28 mouse cellular contexts compared by ENCODE assay signal in genomic region chr5:30126756-30127155, GRCm38 (mm10). TPM values are rescaled to one million over a fixed set of nuclear protein-coding genes. Genes with fewer than 3 reads are reported as not detected.
DNase-seq lines count a peak whose midpoint lies in the region; ATAC-seq lines count a peak whose summit lies in the region.
"Had no signal": no experiment of that assay in that cellular context is flagged by ENCODE, and none has a peak within 500 bp of the region (broad histone marks: within the 10 kb centered on the region; RNA-seq: fewer than 3 reads in every experiment).

No protein-coding gene starts in this region.

- 87% methylated on average over 7 of the region's 7 CpGs for WGBS in neural tube, embryonic 15.5 days
- WGBS in kidney, embryonic 16.5 days, result 81% methylated on average over 7 of the region's 7 CpGs
- WGBS in midbrain, embryonic 15.5 days, result 90% methylated on average over 7 of the region's 7 CpGs

- H3K27me3 ChIP-seq in neural tube, embryonic 15.5 days (replicated peaks), result no peaks in the 10 kb centered on the region
- H3K27me3 ChIP-seq in kidney, embryonic 16.5 days (ENCODE audit: insufficient read depth, low read length), result no peaks in the 10 kb centered on the region
- no peaks in the 10 kb centered on the region for H3K27me3 ChIP-seq in midbrain, embryonic 15.5 days (replicated peaks)
- H3K27me3 ChIP-seq: heart, embryonic 15.5 days had no signal

- H3K4me1 ChIP-seq in neural tube, embryonic 15.5 days, result 0 out of 2 replicates have a peak, but pooled peaks cover 2% of the 10 kb centered on the region
- H3K4me1 ChIP-seq in kidney, embryonic 16.5 days (ENCODE audit: insufficient read depth, low read length), result no peaks in the 10 kb centered on the region
- no peaks in the 10 kb centered on the region for H3K4me1 ChIP-seq in midbrain, embryonic 15.5 days
- H3K4me1 ChIP-seq: heart, embryonic 15.5 days had no signal

- peak; percentile 25; the same call in 1 of the 2 replicates for ATAC-seq in neural tube, embryonic 15.5 days (ENCODE audit: low FRiP score)
- no peak for ATAC-seq in kidney, embryonic 16.5 days (ENCODE audit: low FRiP score, low TSS enrichment)
- ATAC-seq in midbrain, embryonic 15.5 days (replicated peaks), result no peak
- ATAC-seq: forebrain, postnatal 0 days; hindbrain, embryonic 16.5 days; midbrain, embryonic 16.5 days had no signal

- peaks cover 83% of the 10 kb centered on the region for H3K36me3 ChIP-seq in neural tube, embryonic 15.5 days
- peaks cover 81% of the 10 kb centered on the region for H3K36me3 ChIP-seq in kidney, embryonic 16.5 days (ENCODE audit: insufficient read depth, low read length)
- peaks cover 69% of the 10 kb centered on the region for H3K36me3 ChIP-seq in midbrain, embryonic 15.5 days (replicated peaks)

- H3K4me2 ChIP-seq in neural tube, embryonic 15.5 days, result no peak overlapping the region
- H3K4me2 ChIP-seq in kidney, embryonic 16.5 days (replicated peaks; ENCODE audit: low read depth, low read length), result no peak overlapping the region
- no peak overlapping the region for H3K4me2 ChIP-seq in midbrain, embryonic 15.5 days
- H3K4me2 ChIP-seq: heart, embryonic 15.5 days had no signal

- no peak overlapping the region for H3K9ac ChIP-seq in neural tube, embryonic 15.5 days (replicated peaks)
- no peak overlapping the region for H3K9ac ChIP-seq in kidney, embryonic 16.5 days (replicated peaks; ENCODE audit: low read length)
- no peak overlapping the region for H3K9ac ChIP-seq in midbrain, embryonic 15.5 days
- H3K9ac ChIP-seq: forebrain, postnatal 0 days; heart, embryonic 15.5 days; liver, postnatal 0 days had no signal

- DNase-seq in adrenal gland, adult (ENCODE audit: inconsistent age in 2 of 2, low spot score in 1 of 2), result peak; percentile 73 to 82
- DNase-seq in adrenal gland, adult 18-20 months (ENCODE audit: low spot score in 2 of 2), result no peak
- no peak for DNase-seq in neural tube, embryonic 10.5 days (ENCODE audit: extremely low spot score, low spot score)
- peak; percentile 61 to 66 for DNase-seq in adrenal gland, postnatal 36 days
- no peak for DNase-seq in lung, postnatal 14 days
- DNase-seq: cerebellum, adult 11-12 months; cerebellum, postnatal 14 days; embryo, embryonic 11 days; forebrain, postnatal 0 days; heart, postnatal 4 days; kidney, adult 11 months; liver, postnatal 0 days; lung, postnatal 10 days; retina, postnatal 1 day; thymus, postnatal 25 days had no signal

- no peak overlapping the region for H3K4me3 ChIP-seq in neural tube, embryonic 15.5 days (replicated peaks)
- H3K4me3 ChIP-seq in kidney, embryonic 16.5 days (ENCODE audit: low read length), result no peak overlapping the region
- H3K4me3 ChIP-seq in midbrain, embryonic 15.5 days, result no peak overlapping the region
- H3K4me3 ChIP-seq: heart, embryonic 15.5 days had no signal

- no peak overlapping the region for H3K27ac ChIP-seq in neural tube, embryonic 15.5 days (replicated peaks)
- H3K27ac ChIP-seq in kidney, embryonic 16.5 days (ENCODE audit: low read length), result no peak overlapping the region
- no peak overlapping the region for H3K27ac ChIP-seq in midbrain, embryonic 15.5 days
- H3K27ac ChIP-seq: heart, embryonic 15.5 days; kidney, postnatal 0 days had no signal

- no peaks in the 10 kb centered on the region for H3K9me3 ChIP-seq in neural tube, embryonic 15.5 days (replicated peaks)
- H3K9me3 ChIP-seq in kidney, embryonic 16.5 days (ENCODE audit: low read length), result no peaks in the 10 kb centered on the region
- H3K9me3 ChIP-seq in midbrain, embryonic 15.5 days, result no peaks in the 10 kb centered on the region
- H3K9me3 ChIP-seq: heart, embryonic 15.5 days had no signal

RNA-seq across cellular contexts. Expression of gene 3110082J24Rik, which starts 20.9 kb away (rescaled TPM):
- total RNA-seq in adrenal gland, adult 18-20 months (2021), result not detected
- polyA plus RNA-seq in neural tube, embryonic 15.5 days (2015; fragmentation: Nextera tagmentation; extraction: Ambion mirVana), result 1.8 and 3.1 TPM in 2 replicates
- total RNA-seq in adrenal gland, postnatal 36 days (2021), result not detected
- not detected in 2 replicates for polyA plus RNA-seq in kidney, embryonic 16.5 days (2015; fragmentation: Nextera tagmentation; extraction: Ambion mirVana)
- polyA plus RNA-seq in midbrain, embryonic 15.5 days (2015; fragmentation: Nextera tagmentation; extraction: Ambion mirVana), result 3.1 and 3.9 TPM in 2 replicates
- total RNA-seq: gastrocnemius, adult 18-20 months; granulocyte monocyte progenitor cell, adult 5-6 weeks; heart, postnatal 4 days; liver, adult 2 months; megakaryocyte, adult 5-6 weeks had no signal
- polyA plus RNA-seq: embryonic facial prominence, embryonic 14.5 days; heart, embryonic 15.5 days; kidney, postnatal 0 days; liver, adult 2 months; liver, postnatal 0 days; testis, adult 2 months had no signal

RNA-seq across cellular contexts. Expression of gene Garem2, which starts 21.8 kb away (rescaled TPM):
- not detected for total RNA-seq in adrenal gland, adult 18-20 months (2021)
- polyA plus RNA-seq in neural tube, embryonic 15.5 days (2015; fragmentation: Nextera tagmentation; extraction: Ambion mirVana), result 8.2 and 9.6 TPM in 2 replicates
- total RNA-seq in adrenal gland, postnatal 36 days (2021), result not detected
- 0.52 and 0.75 TPM in 2 replicates for polyA plus RNA-seq in kidney, embryonic 16.5 days (2015; fragmentation: Nextera tagmentation; extraction: Ambion mirVana)
- 10.4 and 13.6 TPM in 2 replicates for polyA plus RNA-seq in midbrain, embryonic 15.5 days (2015; fragmentation: Nextera tagmentation; extraction: Ambion mirVana)
- total RNA-seq: gastrocnemius, adult 18-20 months; granulocyte monocyte progenitor cell, adult 5-6 weeks; liver, adult 2 months; megakaryocyte, adult 5-6 weeks had no signal
- polyA plus RNA-seq: liver, adult 2 months had no signal

RNA-seq across cellular contexts. Expression of gene Hadha, which starts 28.2 kb away (rescaled TPM):
- 100 to 1,000 TPM; 527 to 755 TPM for total RNA-seq in adrenal gland, adult 18-20 months (2021)
- polyA plus RNA-seq in neural tube, embryonic 15.5 days (2015; fragmentation: Nextera tagmentation; extraction: Ambion mirVana), result 67.2 and 89.6 TPM in 2 replicates
- 100 to 1,000 TPM; 505 to 525 TPM for total RNA-seq in adrenal gland, postnatal 36 days (2021)
- polyA plus RNA-seq in kidney, embryonic 16.5 days (2015; fragmentation: Nextera tagmentation; extraction: Ambion mirVana), result 170 and 179 TPM in 2 replicates
- 69.3 and 69.9 TPM in 2 replicates for polyA plus RNA-seq in midbrain, embryonic 15.5 days (2015; fragmentation: Nextera tagmentation; extraction: Ambion mirVana)

RNA-seq across cellular contexts. Expression of gene Hadhb, which starts 28.3 kb away (rescaled TPM):
- 1,000 to 10,000 TPM in 1 of 2 experiments, 100 to 1,000 TPM in 1; 969 to 1,652 TPM for total RNA-seq in adrenal gland, adult 18-20 months (2021)
- 57.5 and 86.0 TPM in 2 replicates for polyA plus RNA-seq in neural tube, embryonic 15.5 days (2015; fragmentation: Nextera tagmentation; extraction: Ambion mirVana)
- total RNA-seq in adrenal gland, postnatal 36 days (2021), result 100 to 1,000 TPM; 827 to 996 TPM
- 169 and 194 TPM in 2 replicates for polyA plus RNA-seq in kidney, embryonic 16.5 days (2015; fragmentation: Nextera tagmentation; extraction: Ambion mirVana)
- polyA plus RNA-seq in midbrain, embryonic 15.5 days (2015; fragmentation: Nextera tagmentation; extraction: Ambion mirVana), result 49.6 and 55.7 TPM in 2 replicates

RNA-seq across cellular contexts. Expression of gene Tyms, which starts 53.3 kb away (rescaled TPM):
- 10 to 100 TPM; 13.7 to 13.9 TPM for total RNA-seq in adrenal gland, adult 18-20 months (2021)
- polyA plus RNA-seq in neural tube, embryonic 15.5 days (2015; fragmentation: Nextera tagmentation; extraction: Ambion mirVana), result 40.9 and 93.4 TPM in 2 replicates
- total RNA-seq in adrenal gland, postnatal 36 days (2021), result 10 to 100 TPM; 21.3 to 22.2 TPM
- polyA plus RNA-seq in kidney, embryonic 16.5 days (2015; fragmentation: Nextera tagmentation; extraction: Ambion mirVana), result 282 and 287 TPM in 2 replicates
- 37.8 and 45.6 TPM in 2 replicates for polyA plus RNA-seq in midbrain, embryonic 15.5 days (2015; fragmentation: Nextera tagmentation; extraction: Ambion mirVana)

Comparison
In these comparisons a context has a peak if more than half of its experiments do, and no peak if none do; other contexts are left out.
1. DNase-seq: peak in adrenal gland, adult (2 of 2) and adrenal gland, postnatal 36 days (2 of 2); none in adrenal gland, adult 18-20 months (0 of 2), neural tube, embryonic 10.5 days (single experiment) and lung, postnatal 14 days (single experiment).